Mouse (Mus musculus): ENCODE results near the gene Ppp1r27.

GRCm38 (mm10) chr11:120520498-120520897, 30.4 kb downstream of the Ppp1r27 start:
- TF ChIP-seq POLR2A (IDR thresholded peaks at IDR 0.05; ENCODE audit: insufficient read depth, low read depth, low read length) (no peak), CTCF (IDR thresholded peaks at IDR 0.05; ENCODE audit: insufficient read depth, low read depth, low read length) (no peak)

All from olfactory bulb, adult 2 months (tissue).